Mouse (Mus musculus) spleen, postnatal 4 days (tissue): ENCODE measurements around the gene Cavin3.

Source experiments
- DNase-seq, 2 experiments: peaks; one replicate each; pipeline ENCODE4 v3.0.0; 2022; ENCODE audit warnings: low spot score in 2 of 2

The Cavin3 gene

GRCm38 (mm10) chr7:105481505-105482411, at the start of gene Cavin3:
Cavin3 (minus strand) TSS chr7:105482300.
- peak; percentile 31 to 64 for DNase-seq

GRCm38 (mm10) chr7:105528094-105528493, 46.0 kb upstream of the Cavin3 start:
- no peak for DNase-seq

- DNase-seq, result no peak
These were observed 45.3 kb upstream of the Cavin3 start for GRCm38 (mm10) chr7:105527306-105527937.

- DNase-seq, result no peak
These were observed 42.1 kb upstream of the Cavin3 start for GRCm38 (mm10) chr7:105524222-105524621.

- DNase-seq, result no peak
These were observed 38.1 kb upstream of the Cavin3 start for GRCm38 (mm10) chr7:105520201-105520600.

GRCm38 (mm10) chr7:105519771-105520170, 37.7 kb upstream of the Cavin3 start:
- no peak for DNase-seq

- no peak for DNase-seq
These were observed 37.2 kb upstream of the Cavin3 start for GRCm38 (mm10) chr7:105519336-105519735.

GRCm38 (mm10) chr7:105516669-105517360, 34.7 kb upstream of the Cavin3 start:
- DNase-seq, result no peak

GRCm38 (mm10) chr7:105515178-105515577, 33.1 kb upstream of the Cavin3 start:
- peak; percentile 40 to 76 for DNase-seq

- no peak for DNase-seq
These were observed 32.5 kb upstream of the Cavin3 start for GRCm38 (mm10) chr7:105514561-105514960.

- DNase-seq, result no peak
These were observed 31.8 kb upstream of the Cavin3 start for GRCm38 (mm10) chr7:105513845-105514291.

- DNase-seq, result no peak
These were observed 28.0 kb upstream of the Cavin3 start for GRCm38 (mm10) chr7:105510143-105510542.

- DNase-seq, result no peak
These were observed 25.2 kb upstream of the Cavin3 start for GRCm38 (mm10) chr7:105507257-105507656.

- no peak for DNase-seq
These were observed 19.9 kb upstream of the Cavin3 start for GRCm38 (mm10) chr7:105501984-105502383.

- DNase-seq, result no peak
These were observed 17.6 kb upstream of the Cavin3 start for GRCm38 (mm10) chr7:105499676-105500075.

- no peak for DNase-seq
These were observed 16.9 kb upstream of the Cavin3 start for GRCm38 (mm10) chr7:105498854-105499492.

GRCm38 (mm10) chr7:105497881-105498280, 15.8 kb upstream of the Cavin3 start:
- no peak for DNase-seq

GRCm38 (mm10) chr7:105487104-105487876, 5.2 kb upstream of the Cavin3 start:
- no peak for DNase-seq

GRCm38 (mm10) chr7:105485029-105485428, 2.9 kb upstream of the Cavin3 start:
- DNase-seq, result no peak

GRCm38 (mm10) chr7:105482426-105482825, 326 bp upstream of the Cavin3 start:
- DNase-seq, result no peak
